Mouse (Mus musculus) embryonic facial prominence, embryonic 11.5 days (tissue): ENCODE measurements around the gene Prpf3. TPM values are rescaled to one million over a fixed set of nuclear protein-coding genes. Genes with fewer than 3 reads are reported as not detected.
"Not testable (repeated sequence)": the region's sequence is repeated elsewhere in the genome, so short reads cannot be mapped to it uniquely, and the experiment has no call there.

Experiments
- ATAC-seq: fragments of 200-750 bp; cut with Nextera tagmentation; replicated peaks from 2 replicates; pipeline ENCODE4 v1.8.0; 2017; ENCODE audit warnings: low read depth; ENCODE audit not compliant: insufficient number of reproducible peaks, low FRiP score, low TSS enrichment
- DNase-seq: peaks from one replicate; pipeline ENCODE4 v3.0.0-alpha.2; 2015; ENCODE audit warnings: low spot score
- H3K27ac ChIP-seq: fragments of 300-500 bp; sonication (generic); replicated peaks from 2 replicates; pipeline ENCODE4 v1.5.1; 2014; ENCODE audit warnings: mild to moderate bottlenecking, low read depth, low read length, control low read depth
- H3K27me3 ChIP-seq: fragments of 300-500 bp; sonication (generic); 2 replicates; pipeline ENCODE4 v1.6.1; 2014; ENCODE audit warnings: mild to moderate bottlenecking, low read length, moderate library complexity, mixed read lengths; ENCODE audit not compliant: control insufficient read depth, insufficient read depth
- H3K36me3 ChIP-seq: fragments of 300-500 bp; sonication (generic); replicated peaks from 2 replicates; pipeline ENCODE4 v1.6.1; 2014; ENCODE audit warnings: low read depth, mild to moderate bottlenecking, low read length, moderate library complexity, mixed read lengths; ENCODE audit not compliant: control insufficient read depth, insufficient read depth
- H3K4me1 ChIP-seq: fragments of 300-500 bp; sonication (generic); 2 replicates; pipeline ENCODE4 v1.6.1; 2014; ENCODE audit warnings: low read length, mixed read lengths; ENCODE audit not compliant: control insufficient read depth, insufficient read depth
- H3K4me2 ChIP-seq: fragments of 300-500 bp; sonication (generic); 2 replicates; pipeline ENCODE4 v1.6.1; 2014; ENCODE audit warnings: low read depth, mild to moderate bottlenecking, control low read depth, low read length, moderate library complexity
- H3K4me3 ChIP-seq: fragments of 300-500 bp; sonication (generic); 2 replicates; pipeline ENCODE4 v1.5.1; 2014; ENCODE audit warnings: low read depth, low read length, control low read depth
- H3K9ac ChIP-seq: fragments of 300-500 bp; sonication (generic); replicated peaks from 2 replicates; pipeline ENCODE4 v1.6.1; 2014; ENCODE audit warnings: mild to moderate bottlenecking, control low read depth, low read length
- H3K9me3 ChIP-seq: fragments of 300-500 bp; sonication (generic); replicated peaks from 2 replicates; pipeline ENCODE4 v1.6.1; 2016; ENCODE audit warnings: mild to moderate bottlenecking, low read length, inconsistent platforms, mixed read lengths; ENCODE audit not compliant: control insufficient read depth
- WGBS: fragments of 180-500 bp; shearing (Covaris S2); extraction: QIAGEN DNeasy Blood & Tissue Kit; methylation state at CpG from one replicate; pipeline ENCODE4 v1.1.7; 2014; 5-methylcytosine and 5-hydroxymethylcytosine counted together
- polyA plus RNA-seq: library from polyadenylated mRNA; unstranded; fragments of >200 nt; fragmentation: Nextera tagmentation; extraction: Ambion mirVana; gene quantifications from 2 replicates; pipeline ENCODE4 v1.2.1, GENCODE M21; 2014

The Prpf3 gene
- polyA plus RNA-seq, 1 experiment from 2014 or later: 69.4 TPM

- not testable (repeated sequence) for H3K4me3 ChIP-seq, H3K9ac ChIP-seq, H3K27me3 ChIP-seq, DNase-seq, H3K36me3 ChIP-seq, H3K27ac ChIP-seq, H3K4me2 ChIP-seq, ATAC-seq, H3K9me3 ChIP-seq, H3K4me1 ChIP-seq
- WGBS: 88% methylated on average over 7 of the region's 7 CpGs
Measured at GRCm38 (mm10) chr3:95895501-95895900, 39.8 kb upstream of the Prpf3 start.

GRCm38 (mm10) chr3:95894317-95895160 lies 38.9 kb upstream of the Prpf3 start:
- no peak overlapping the region for H3K27ac ChIP-seq

GRCm38 (mm10) chr3:95893606-95894316 lies 38.1 kb upstream of the Prpf3 start, which contains the start of gene Aph1a:
TSS of gene Aph1a (plus strand) at chr3:95893969.
- peak; percentile 98 for DNase-seq
- ATAC-seq: peak; percentile 94
- H3K27ac ChIP-seq: 0 out of 2 replicates have a peak within 1 kb of the TSS, but pooled peaks have one; percentile 16

More at GRCm38 (mm10) chr3:95894317-95895160, 38.9 kb upstream of the Prpf3 start:
- WGBS: 11% methylated on average over 16 of the region's 16 CpGs
- peaks cover 2% of the 10 kb centered on the region for H3K4me1 ChIP-seq
- H3K4me2 ChIP-seq: peak overlapping the region; percentile 77
- H3K9ac ChIP-seq: peak overlapping the region; percentile 71
- peak overlapping the region; percentile 68 for H3K4me3 ChIP-seq
- H3K27me3 ChIP-seq: no peaks in the 10 kb centered on the region
- no peak for DNase-seq
- ATAC-seq: no peak
- H3K36me3 ChIP-seq: no peaks in the 10 kb centered on the region
- H3K9me3 ChIP-seq: no peaks in the 10 kb centered on the region

GRCm38 (mm10) chr3:95893126-95893525 lies 37.4 kb upstream of the Prpf3 start:
- Histone ChIP-seq H3K4me2 (peak overlapping the region; percentile 26), H3K4me3 (peak overlapping the region; percentile 68; the same call in 1 of the 2 replicates), H3K27me3 (no peaks in the 10 kb centered on the region), H3K36me3 (no peaks in the 10 kb centered on the region), H3K27ac (0 out of 2 replicates have a peak overlapping the region, but pooled peaks have one; percentile 16), H3K9me3 (no peaks in the 10 kb centered on the region), H3K9ac (0 out of 2 replicates have a peak overlapping the region, but pooled peaks have one; percentile 29), H3K4me1 (peaks cover 2% of the 10 kb centered on the region)
- DNase-seq (peak; percentile 19), ATAC-seq (no peak)
- 22% methylated on average over 7 of the region's 7 CpGs for WGBS

More at GRCm38 (mm10) chr3:95893606-95894316, 38.1 kb upstream of the Prpf3 start, which contains the start of gene Aph1a:
- not testable (repeated sequence) for H3K27me3 ChIP-seq, H3K4me1 ChIP-seq, H3K36me3 ChIP-seq, H3K9me3 ChIP-seq
- H3K4me3 ChIP-seq: peak within 1 kb of the TSS; percentile 68
- H3K9ac ChIP-seq: peak within 1 kb of the TSS; percentile 71
- under 1% methylated on average over 25 of the region's 43 CpGs for WGBS
- H3K4me2 ChIP-seq: peak within 1 kb of the TSS; percentile 77

GRCm38 (mm10) chr3:95892066-95893052 lies 36.7 kb upstream of the Prpf3 start:
- ATAC-seq: no peak
- DNase-seq: no peak
- H3K9ac ChIP-seq: peak overlapping the region; percentile 51
- peak overlapping the region; percentile 25; the same call in 1 of the 2 replicates for H3K27ac ChIP-seq
- WGBS: 32% methylated on average over 11 of the region's 11 CpGs
- peak overlapping the region; percentile 27 for H3K4me2 ChIP-seq
- H3K36me3 ChIP-seq: no peaks in the 10 kb centered on the region
- H3K4me1 ChIP-seq: peaks cover 2% of the 10 kb centered on the region
- H3K27me3 ChIP-seq: no peaks in the 10 kb centered on the region
- H3K4me3 ChIP-seq: peak overlapping the region; percentile 6; the same call in 1 of the 2 replicates
- no peaks in the 10 kb centered on the region for H3K9me3 ChIP-seq

GRCm38 (mm10) chr3:95891211-95892065 lies 35.8 kb upstream of the Prpf3 start, which contains the start of gene BC028528:
TSS of gene BC028528 (minus strand) at chr3:95892005.
- peak; percentile 60 for DNase-seq
- peak within 1 kb of the TSS; percentile 6; the same call in 1 of the 2 replicates for H3K4me3 ChIP-seq
- peak within 1 kb of the TSS; percentile 66; the same call in 1 of the 2 replicates for H3K27ac ChIP-seq
- H3K27me3 ChIP-seq: no peaks in the 10 kb centered on the region
- no peaks in the 10 kb centered on the region for H3K36me3 ChIP-seq
- 21% methylated on average over 12 of the region's 12 CpGs for WGBS
- peaks cover 2% of the 10 kb centered on the region for H3K4me1 ChIP-seq
- H3K4me2 ChIP-seq: peak within 1 kb of the TSS; percentile 27
- no peaks in the 10 kb centered on the region for H3K9me3 ChIP-seq
- H3K9ac ChIP-seq: peak within 1 kb of the TSS; percentile 51
- no peak for ATAC-seq
